Mouse (Mus musculus) ovary, adult 2 months (tissue): ENCODE results near the gene Fbxo45. TPM values are rescaled to one million over a fixed set of nuclear protein-coding genes. Genes with fewer than 3 reads are reported as not detected.

Experiments
- polyA plus RNA-seq: library from polyadenylated mRNA; depleted of rRNA; stranded (reverse); fragments of >200 nt; gene quantifications from 2 replicates; pipeline ENCODE4 v1.2.3, GENCODE M21; 2012; rRNA removed

Fbxo45 gene
- polyA plus RNA-seq = 5.5 and 6.2 TPM in 2 replicates

DNA sequence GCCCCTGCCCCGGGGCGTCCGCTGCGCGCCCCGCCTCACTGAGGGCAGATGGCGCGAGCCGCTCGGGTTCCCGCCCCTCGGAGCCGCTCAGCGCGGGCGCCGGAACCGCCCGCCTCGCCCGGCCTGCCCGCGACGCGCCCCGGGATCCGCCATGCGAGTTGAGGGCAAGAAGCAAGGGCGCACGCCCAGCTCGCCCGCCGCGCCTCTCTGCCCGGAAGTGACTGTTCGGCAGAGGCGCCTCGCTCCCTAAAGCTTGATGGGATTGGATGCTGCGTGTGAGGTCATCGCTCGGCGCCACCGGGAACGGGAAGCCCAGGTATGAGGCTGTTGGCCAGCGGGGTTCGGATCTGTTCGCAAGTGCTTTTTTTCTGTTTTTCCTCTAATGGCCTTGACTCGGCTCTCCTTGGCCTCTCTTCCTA, at the start of gene Fbxo45, which contains the start of gene Wdr53:
Fbxo45 (minus strand) TSS at position 207 of the 419 bp plus-strand sequence.
Wdr53 (plus strand) TSS at position 276 of the 419 bp plus-strand sequence.

DNA sequence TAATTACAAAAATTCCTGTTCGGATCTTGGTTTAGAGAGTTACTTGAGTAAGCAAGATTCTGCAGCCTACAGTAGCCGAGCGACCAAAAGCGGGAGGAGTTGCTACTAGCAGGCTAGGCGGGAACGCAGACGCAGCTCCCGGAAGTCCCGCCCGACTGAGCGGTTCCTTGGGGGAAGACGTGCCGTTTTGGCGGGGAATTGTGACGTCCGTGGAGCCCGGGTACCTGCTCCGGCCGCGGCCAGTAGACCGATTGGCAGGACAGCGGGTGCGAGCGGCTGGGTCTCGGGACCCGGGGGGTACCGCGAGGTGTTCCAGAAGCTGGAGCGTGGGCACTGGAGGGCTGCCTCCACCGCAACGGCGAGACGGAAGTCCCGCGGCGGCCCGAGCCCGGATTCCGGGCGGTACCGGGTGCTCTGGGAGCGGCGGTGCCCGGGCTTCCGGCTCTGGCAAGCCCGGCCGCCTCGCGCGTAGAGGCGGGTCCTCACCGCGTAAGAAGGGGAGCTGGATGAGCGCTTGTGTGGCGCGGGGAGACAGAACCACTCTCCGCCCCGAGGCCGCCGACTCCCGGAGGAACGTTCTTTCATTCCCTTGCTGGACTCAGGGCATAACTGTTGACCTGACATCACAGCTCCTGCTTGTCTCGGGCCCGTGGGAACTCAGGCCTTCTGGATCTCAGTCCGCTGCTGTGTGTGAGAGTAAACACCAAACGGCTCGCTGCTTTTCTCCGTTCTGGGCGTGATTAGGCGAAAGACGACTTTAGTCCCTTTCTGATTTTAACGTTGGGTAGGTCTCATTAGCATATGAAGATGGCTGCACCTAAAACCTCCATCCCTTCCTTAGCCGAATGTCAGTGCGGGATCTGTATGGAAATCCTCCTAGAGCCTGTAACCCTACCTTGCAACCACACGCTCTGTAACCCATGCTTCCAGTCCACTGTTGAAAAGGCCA, 30.6 kb upstream of the Fbxo45 start, which contains the start of gene Rnf168:
Rnf168 (plus strand) TSS at position 152 of the 949 bp plus-strand sequence.

DNA sequence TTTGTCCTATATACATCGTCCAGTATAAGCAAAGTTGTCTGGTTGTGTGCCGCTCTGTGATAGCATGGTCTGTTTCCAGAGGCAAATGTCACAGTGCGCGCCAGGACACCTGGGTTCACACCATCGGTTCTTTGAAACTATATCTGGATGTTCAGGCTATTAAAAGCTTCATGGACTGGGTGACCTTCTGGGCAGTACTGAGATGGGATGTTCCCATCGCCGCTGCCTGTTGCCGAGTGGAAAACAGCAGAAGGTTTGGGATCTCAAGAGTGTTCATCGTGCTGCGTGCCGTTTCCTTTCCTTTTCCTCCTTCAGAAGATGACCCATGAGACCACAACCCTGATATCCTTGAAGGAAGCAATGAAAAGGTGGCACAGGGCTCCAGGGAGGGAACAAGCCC, 24.3 kb upstream of the Fbxo45 start, which contains the start of gene Smco1:
Smco1 (plus strand) TSS at position 178 of the 400 bp plus-strand sequence.

Other genes starting within 250 kb of the Fbxo45 start
- 4.7 and 5.2 TPM in 2 replicates for gene Senp5, start 243.9 kb downstream of the Fbxo45 start, polyA plus RNA-seq
- 17.6 and 23.5 TPM in 2 replicates for gene Pak2, start 167.8 kb downstream of the Fbxo45 start, polyA plus RNA-seq
- 36.0 and 50.2 TPM in 2 replicates for gene Pigx, start 147.4 kb downstream of the Fbxo45 start, polyA plus RNA-seq
- gene Cep19, start 147.4 kb downstream of the Fbxo45 start, polyA plus RNA-seq = 9.7 and 19.0 TPM in 2 replicates
- gene Nrros, start 81.6 kb downstream of the Fbxo45 start, polyA plus RNA-seq = 13.3 and 17.4 TPM in 2 replicates
- not detected in 2 replicates for gene Bex6, start 67.3 kb downstream of the Fbxo45 start, polyA plus RNA-seq
- 2.3 and 2.5 TPM in 2 replicates for gene Wdr53, start 69 bp upstream of the Fbxo45 start, polyA plus RNA-seq
- gene Smco1, start 24.3 kb upstream of the Fbxo45 start, polyA plus RNA-seq = not detected in 2 replicates
- gene Rnf168, start 30.3 kb upstream of the Fbxo45 start, polyA plus RNA-seq = 10.2 and 12.0 TPM in 2 replicates
- gene Ubxn7, start 85.1 kb upstream of the Fbxo45 start, polyA plus RNA-seq = 13.4 and 25.9 TPM in 2 replicates
- gene Tm4sf19, start 153.3 kb upstream of the Fbxo45 start, polyA plus RNA-seq = 0.10 and 0.36 TPM in 2 replicates
- gene Tctex1d2, start 172.5 kb upstream of the Fbxo45 start, polyA plus RNA-seq = 5.3 and 7.5 TPM in 2 replicates
- 56.1 and 59.6 TPM in 2 replicates for gene Pcyt1a, start 183.8 kb upstream of the Fbxo45 start, polyA plus RNA-seq
- 0.19 and 0.28 TPM in 2 replicates for gene Slc51a, start 240.7 kb upstream of the Fbxo45 start, polyA plus RNA-seq
- not detected in 2 replicates for gene Zdhhc19, start 249.1 kb upstream of the Fbxo45 start, polyA plus RNA-seq